Mouse (Mus musculus) kidney, adult 2 months (tissue): ENCODE results near the gene Egfl7.

Experiments used
- CTCF ChIP-seq: fragments of 200-500 bp; conservative IDR thresholded peaks from 2 replicates; pipeline ENCODE4 v1.5.1; 2011; ENCODE audit warnings: low read depth, mild to moderate bottlenecking, control low read depth, low read length, moderate library complexity, mixed read lengths; ENCODE audit not compliant: insufficient read depth, insufficient read length
- POLR2A ChIP-seq: fragments of 200-500 bp; IDR thresholded peaks from one replicate; pipeline ENCODE4 v1.6.1; 2011; ENCODE audit warnings: low read depth, low read length, control low read depth

DNA sequence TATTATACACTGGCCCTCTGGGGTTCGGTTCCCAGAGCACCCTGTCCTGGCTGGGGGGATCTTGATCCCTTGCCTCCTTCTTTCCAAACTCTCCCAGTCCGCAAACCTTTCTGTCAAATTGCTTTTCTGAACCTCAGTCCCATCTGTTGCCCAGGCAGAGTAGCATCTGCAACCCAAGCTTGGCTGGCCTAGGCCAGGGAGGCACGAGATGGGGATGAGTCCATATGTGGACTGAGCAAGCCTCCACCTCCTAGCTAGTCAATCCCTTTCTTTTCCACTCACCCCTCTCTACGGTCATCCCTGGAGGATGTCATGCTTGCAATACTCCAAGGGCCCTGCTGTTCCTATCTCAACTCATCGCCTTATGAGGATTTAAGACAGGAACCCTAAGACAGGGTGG is 22.8 kb downstream of the Egfl7 start:
- TF ChIP-seq POLR2A (no peak), CTCF (no peak)
